Comparison of ENCODE assay signal across 7 mouse cellular contexts in genomic region chr12:73449069-73449468, GRCm38 (mm10).
DNase-seq lines count a peak whose midpoint lies in the region; ATAC-seq lines count a peak whose summit lies in the region.

No protein-coding gene starts in this region.

- no peaks in the 10 kb centered on the region for H3K9me3 ChIP-seq in liver, embryonic 16.5 days (replicated peaks; ENCODE audit: control insufficient read depth, low read length)

- H3K9ac ChIP-seq in liver, embryonic 16.5 days (ENCODE audit: low read depth, low read length), result no peak overlapping the region

- H3K4me3 ChIP-seq in liver, embryonic 16.5 days (ENCODE audit: low read depth, low read length), result no peak overlapping the region

- 0 out of 2 replicates have a peak, but pooled peaks have one; percentile 13 for ATAC-seq in liver, embryonic 16.5 days (ENCODE audit: low read depth)

- no peaks in the 10 kb centered on the region for H3K27me3 ChIP-seq in liver, embryonic 16.5 days (ENCODE audit: control insufficient read depth, insufficient read depth, low read depth, low read length)

- no peak overlapping the region for H3K4me2 ChIP-seq in liver, embryonic 16.5 days (ENCODE audit: low read depth, low read length)

- H3K27ac ChIP-seq in liver, embryonic 16.5 days (ENCODE audit: low read length), result no peak overlapping the region

- H3K4me1 ChIP-seq in liver, embryonic 16.5 days (ENCODE audit: control insufficient read depth, low read depth, low read length), result no peaks in the 10 kb centered on the region

- DNase-seq in NIH3T3 (ENCODE audit: low read depth), result peak; percentile 64
- DNase-seq in embryo, embryonic 10.5 days (ENCODE audit: low spot score), result peak; percentile 49
- peak; percentile 23 to 34 for DNase-seq in heart, postnatal 14 days
- peak; percentile 33 for DNase-seq in thymus, postnatal 25 days
- no peak for DNase-seq in cerebellum, postnatal 36 days
- DNase-seq in ovary, postnatal 14 days (ENCODE audit: low spot score), result no peak

- H3K36me3 ChIP-seq in liver, embryonic 16.5 days (ENCODE audit: control insufficient read depth, insufficient read depth), result no peaks in the 10 kb centered on the region

- WGBS in liver, embryonic 16.5 days (ENCODE audit: insufficient replicate concordance), result 28% methylated on average over 9 of the region's 9 CpGs

- intact Hi-C loops in heart, postnatal 14 days (cut with DNase I), result no loop called here

Comparison
In these comparisons a context has a peak if more than half of its experiments do, and no peak if none do; other contexts are left out.
1. DNase-seq: peak in NIH3T3 (single experiment), embryo, embryonic 10.5 days (single experiment), heart, postnatal 14 days (2 of 2) and thymus, postnatal 25 days (single experiment); none in cerebellum, postnatal 36 days (0 of 2) and ovary, postnatal 14 days (single experiment).